Mouse (Mus musculus) spleen, adult 12 weeks (tissue): ENCODE data around the gene Carmil1.

Experiments used
- DNase-seq: peaks from one replicate; pipeline ENCODE4 v3.0.0; 2022; ENCODE audit warnings: low spot score

The Carmil1 gene

DNA sequence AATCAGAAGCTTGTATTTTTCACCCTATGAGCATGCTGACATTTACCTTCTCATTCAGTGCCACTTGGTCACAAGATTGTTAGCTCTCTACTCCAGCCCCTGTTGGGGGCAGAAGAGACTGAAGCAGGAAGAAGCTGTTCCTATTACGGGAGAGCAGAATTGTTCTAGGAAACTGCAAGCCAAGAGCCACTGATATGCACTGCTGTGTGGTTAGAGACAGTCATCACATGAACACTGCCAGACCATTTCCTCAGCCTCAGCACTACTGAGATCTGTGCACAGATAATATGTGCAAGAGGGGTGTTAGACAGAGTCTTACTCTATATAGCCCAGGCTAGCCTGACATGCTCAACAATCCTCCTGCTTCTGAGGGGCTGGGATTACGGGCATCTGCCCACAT lies 69.4 kb downstream of the Carmil1 start:
- no peak for DNase-seq

- no peak for DNase-seq
Measured at GRCm38 (mm10) chr13:24206097-24206496, 74.5 kb downstream of the Carmil1 start.

- no peak for DNase-seq
Measured at GRCm38 (mm10) chr13:24202314-24202713, 78.3 kb downstream of the Carmil1 start.

DNA sequence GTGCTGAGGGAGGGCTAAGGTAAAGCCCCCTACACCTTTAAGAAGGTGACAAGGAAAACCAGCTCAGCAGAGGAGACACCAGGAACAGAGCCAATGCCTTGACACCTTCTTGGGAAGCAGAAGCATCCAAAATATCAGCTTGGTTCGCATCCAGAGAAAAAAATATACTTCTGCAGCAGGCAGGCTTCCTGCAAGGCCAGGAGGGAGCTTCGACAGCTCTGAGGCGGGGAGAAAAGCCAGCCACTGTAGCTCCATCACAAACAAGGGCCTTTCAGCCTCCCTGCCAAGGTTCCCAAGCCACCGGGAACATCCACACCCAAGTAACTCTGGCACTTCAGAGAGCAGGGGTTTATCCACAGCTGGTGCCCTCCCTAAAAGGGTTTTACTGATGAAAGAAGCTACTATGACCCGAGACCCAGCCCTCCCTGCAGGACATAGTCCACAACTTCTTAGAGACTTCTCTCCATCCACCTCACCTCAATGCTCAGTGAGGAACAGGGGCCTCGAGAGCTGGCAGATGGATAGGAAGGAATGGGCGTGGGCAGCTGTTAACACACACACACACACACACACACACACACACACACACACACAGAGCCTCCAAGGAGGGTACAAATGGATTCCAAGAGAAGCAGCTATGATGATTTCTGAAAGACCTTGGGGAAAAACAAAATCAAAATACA lies 80.6 kb downstream of the Carmil1 start:
- no peak for DNase-seq

DNA sequence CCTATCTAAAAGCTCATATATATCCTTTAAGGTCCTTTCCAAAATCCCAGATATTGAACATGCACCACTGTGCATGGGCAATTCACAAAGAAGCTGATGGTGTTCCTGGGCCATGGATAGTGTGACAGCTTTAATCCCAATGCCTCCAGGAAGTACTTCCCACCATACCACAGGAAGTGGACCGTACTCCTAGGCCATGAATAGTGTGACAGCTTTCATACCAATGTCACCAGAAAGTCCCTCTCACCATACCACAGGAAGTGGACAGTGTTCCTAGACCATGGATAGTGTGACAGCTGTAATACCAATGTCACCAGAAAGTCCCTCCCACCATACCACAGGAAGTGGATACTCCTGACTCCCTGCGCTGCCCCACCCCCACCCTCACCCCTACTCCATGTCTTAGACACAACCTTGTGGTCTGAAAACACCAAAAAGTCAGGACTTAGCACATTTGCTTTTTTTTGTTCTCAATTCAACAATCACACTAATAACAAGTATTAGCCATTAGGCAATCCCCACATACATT lies 82.1 kb downstream of the Carmil1 start:
- no peak for DNase-seq

DNA sequence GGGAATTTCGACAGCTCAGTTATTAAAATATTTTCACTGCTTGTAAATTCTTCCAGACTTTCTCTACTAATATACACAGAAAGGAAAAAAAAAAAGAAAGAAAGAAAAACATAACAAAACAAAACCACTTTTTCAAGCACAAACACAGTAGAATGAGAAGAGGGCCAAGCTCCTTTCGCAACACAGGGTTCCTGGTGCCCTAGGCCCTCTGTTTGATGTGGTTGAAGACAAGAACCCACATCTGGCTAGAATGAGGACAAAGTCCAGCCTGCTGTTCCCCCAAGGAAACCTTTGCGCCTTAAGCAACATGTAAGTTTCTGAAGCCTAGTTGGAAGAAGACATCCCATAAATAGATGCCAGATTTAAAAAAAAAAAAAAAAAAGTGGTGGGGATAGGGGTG lies 85.2 kb downstream of the Carmil1 start:
- DNase-seq: no peak

DNA sequence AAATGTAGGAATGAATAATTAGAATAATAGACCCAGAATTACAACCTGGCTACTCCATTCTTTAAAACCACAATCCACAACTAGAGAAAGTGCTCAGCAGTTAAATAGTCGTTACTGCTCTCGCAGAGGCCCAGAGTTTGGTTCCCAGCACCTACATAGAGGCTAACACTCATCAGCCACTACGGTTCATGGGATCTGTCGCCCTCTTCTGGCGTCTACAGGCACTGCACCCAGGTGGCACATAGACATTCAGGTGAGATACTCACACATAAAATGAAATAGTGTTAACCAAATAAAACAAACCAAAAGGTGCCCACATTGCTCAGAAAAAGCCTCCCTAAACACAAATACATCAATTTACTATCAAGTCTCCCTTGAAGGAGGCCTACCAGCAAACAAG lies 86.6 kb downstream of the Carmil1 start:
- DNase-seq: peak; percentile 14

DNA sequence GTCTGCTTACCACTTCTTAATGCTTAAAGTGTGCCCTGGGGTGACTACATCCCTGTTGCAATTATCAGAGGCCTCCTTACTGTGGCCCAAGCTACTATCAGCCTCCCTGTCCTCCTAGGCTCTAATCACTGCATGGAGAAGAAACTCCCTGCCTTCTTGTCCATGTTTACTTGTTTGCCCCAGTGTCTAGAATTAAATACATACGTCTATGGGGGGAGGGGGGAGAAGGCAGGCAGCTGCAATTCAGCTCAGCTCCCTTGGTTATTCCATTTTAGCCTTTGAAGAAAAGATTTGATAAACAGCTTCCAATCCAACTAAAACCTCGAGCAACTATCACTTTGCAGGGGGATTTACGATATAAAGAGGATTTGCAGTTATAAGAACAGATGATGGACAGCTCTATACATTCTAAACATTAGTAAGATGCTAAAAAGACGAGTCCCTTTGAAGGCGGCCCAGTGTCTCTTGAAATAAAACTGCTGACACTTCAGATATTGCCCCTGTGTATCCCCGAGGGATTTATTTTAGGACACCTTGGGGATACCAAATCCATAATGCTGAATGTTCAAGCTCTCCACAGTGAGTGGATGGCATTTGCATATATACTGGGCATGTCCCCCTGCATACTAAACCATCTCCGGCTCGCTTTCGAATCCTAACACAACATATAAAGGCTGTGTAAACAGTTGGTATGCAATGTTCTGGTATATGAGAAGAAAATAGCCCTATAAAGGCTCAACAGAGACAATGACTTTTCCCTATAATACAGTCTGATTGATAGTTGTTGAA lies 89.5 kb downstream of the Carmil1 start:
- DNase-seq: no peak

DNA sequence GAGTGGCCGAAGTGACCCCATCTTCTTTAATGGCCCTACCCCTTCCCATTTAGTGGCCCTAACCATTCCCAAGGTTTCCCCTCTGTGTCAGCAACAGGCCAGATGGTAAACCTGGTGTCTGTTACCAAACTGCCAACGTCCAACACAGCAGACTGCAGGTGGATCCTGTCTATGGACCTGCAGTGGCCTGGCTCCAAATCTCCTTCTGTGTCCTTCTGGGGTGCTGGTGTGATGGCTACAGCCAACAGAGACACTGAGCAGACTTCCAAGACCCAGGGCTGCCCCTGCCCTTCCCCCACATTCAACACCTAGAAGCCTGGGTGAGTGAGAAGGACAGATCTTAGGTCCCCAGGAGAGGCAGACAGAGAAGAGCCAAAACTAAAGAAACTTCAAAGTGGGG lies 93.6 kb downstream of the Carmil1 start:
- no peak for DNase-seq

DNA sequence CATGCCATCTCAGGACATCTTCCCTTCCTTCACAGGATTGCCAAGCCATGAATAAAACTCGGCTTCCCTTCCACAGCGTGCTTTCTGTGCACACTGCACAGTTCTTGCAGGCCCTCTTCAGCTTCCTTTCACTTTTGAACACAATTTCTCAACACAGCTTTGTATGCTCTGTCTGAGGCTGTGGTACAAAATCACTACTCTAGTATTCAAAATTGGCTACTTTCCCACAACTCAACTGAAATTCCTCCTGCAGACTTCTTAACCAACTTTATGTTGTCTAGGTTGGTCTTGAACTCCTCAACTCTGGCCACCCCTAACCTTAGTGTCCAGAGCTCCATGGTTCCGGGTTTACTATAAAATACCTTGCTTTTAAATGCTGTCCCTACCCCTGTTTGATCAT lies 95.0 kb downstream of the Carmil1 start:
- no peak for DNase-seq

- DNase-seq: no peak
Measured at GRCm38 (mm10) chr13:24182878-24183277, 97.7 kb downstream of the Carmil1 start.

DNA sequence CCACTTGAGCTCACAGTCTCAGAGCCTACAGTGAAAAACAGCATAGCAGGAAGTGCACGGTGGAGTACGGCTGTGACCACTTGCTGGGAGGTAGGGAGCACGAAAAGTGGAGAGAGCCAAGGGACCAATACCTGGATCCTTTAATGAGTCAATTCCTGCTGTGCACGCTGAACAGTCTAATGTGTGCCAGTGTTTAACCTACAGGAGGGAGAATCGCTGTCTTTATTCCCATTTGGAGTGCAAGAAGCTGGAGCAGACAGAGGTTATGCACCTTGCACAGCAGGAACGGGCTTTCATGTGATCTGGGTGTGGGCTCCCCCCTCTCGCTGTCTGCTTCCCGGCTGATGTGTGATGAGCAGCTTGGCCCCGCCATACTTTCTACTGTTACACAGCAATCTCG lies 101.1 kb downstream of the Carmil1 start:
- DNase-seq: no peak

DNA sequence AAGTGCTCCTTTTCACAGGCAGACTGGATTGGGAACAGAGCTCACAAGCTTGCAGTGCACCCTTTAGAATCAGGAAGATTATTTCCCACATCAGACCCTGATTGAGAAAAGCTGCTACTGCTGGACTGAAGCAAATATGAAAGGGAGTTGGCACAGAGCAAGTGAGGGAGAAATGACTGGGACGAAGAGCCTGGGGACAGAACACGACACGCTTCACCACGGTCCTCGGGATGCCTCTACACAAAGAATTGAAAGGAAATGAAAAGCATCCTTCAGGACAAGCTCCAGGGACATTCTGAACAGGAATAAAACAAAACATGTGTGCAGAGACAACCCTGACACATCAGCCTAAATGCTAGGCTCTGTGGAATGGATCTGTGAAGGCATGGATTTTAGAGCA lies 103.0 kb downstream of the Carmil1 start:
- no peak for DNase-seq

DNA sequence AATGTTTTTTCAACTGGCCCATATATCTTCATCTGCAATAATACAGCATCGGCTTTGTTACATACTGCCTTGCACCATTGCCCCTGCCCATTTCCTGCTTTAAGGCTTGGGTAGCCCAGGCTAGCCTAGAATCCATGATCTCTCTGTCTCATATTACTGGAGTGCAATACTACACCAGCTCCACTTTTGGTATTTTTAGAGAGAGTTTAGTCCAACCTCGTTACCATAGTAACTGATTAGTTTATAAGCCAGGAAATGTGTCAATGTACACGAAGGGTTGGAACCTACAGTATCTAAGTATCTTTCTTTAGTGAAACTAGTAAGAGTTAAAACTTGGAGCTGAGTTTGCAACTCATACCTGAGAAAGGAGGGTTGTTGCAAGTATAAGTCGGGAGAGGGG lies 103.8 kb downstream of the Carmil1 start:
- no peak for DNase-seq

GRCm38 (mm10) chr13:24169658-24170057 lies 110.9 kb downstream of the Carmil1 start:
- no peak for DNase-seq

- DNase-seq: no peak
Measured at GRCm38 (mm10) chr13:24163368-24163767, 117.2 kb downstream of the Carmil1 start.

GRCm38 (mm10) chr13:24161105-24161504 lies 119.5 kb downstream of the Carmil1 start:
- peak; percentile 14 for DNase-seq

DNA sequence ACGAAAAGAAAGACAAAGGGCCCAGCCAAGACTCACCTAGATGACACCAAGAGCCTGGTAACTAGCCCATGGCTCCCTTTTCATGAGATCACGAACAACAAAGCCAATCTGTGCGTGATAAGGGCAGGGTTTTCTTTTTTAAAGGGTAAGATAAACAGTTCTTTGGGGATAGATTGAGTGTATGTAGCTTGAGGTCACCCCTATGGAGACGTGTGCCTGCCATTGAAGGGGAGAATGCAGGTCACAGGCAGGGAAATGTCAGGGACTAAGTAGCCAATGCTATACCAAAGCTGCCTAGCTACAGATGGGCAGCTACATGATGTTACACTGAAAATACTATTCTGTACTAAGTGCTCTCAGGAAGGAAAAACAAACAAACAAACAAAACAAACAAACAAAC lies 120.6 kb downstream of the Carmil1 start:
- no peak for DNase-seq

GRCm38 (mm10) chr13:24159190-24159965 lies 121.2 kb downstream of the Carmil1 start:
- DNase-seq: peak; percentile 63

DNA sequence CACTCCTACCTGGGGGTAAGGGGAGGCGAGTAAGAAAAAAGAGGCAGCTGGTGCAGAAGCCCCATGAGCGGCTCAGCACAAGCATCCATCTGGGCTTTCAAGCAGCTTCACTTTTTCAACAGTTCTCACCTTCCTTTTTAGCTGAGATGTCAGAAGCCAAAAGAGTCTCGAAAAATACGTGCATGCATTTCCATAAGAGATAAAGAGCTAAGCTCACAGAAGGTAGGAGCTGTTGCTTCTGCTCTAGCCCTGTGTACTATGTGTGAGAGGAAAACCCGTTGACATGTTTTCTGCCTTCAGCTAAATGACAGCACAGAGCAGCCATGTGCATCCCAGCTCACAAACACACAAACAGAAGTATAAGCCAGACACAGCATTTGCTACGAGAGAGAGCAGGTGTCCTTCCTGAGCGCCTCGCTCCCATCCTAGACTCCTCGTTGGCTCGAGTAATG lies 123.0 kb downstream of the Carmil1 start:
- DNase-seq: no peak

GRCm38 (mm10) chr13:24155190-24155589 lies 125.4 kb downstream of the Carmil1 start:
- no peak for DNase-seq

DNA sequence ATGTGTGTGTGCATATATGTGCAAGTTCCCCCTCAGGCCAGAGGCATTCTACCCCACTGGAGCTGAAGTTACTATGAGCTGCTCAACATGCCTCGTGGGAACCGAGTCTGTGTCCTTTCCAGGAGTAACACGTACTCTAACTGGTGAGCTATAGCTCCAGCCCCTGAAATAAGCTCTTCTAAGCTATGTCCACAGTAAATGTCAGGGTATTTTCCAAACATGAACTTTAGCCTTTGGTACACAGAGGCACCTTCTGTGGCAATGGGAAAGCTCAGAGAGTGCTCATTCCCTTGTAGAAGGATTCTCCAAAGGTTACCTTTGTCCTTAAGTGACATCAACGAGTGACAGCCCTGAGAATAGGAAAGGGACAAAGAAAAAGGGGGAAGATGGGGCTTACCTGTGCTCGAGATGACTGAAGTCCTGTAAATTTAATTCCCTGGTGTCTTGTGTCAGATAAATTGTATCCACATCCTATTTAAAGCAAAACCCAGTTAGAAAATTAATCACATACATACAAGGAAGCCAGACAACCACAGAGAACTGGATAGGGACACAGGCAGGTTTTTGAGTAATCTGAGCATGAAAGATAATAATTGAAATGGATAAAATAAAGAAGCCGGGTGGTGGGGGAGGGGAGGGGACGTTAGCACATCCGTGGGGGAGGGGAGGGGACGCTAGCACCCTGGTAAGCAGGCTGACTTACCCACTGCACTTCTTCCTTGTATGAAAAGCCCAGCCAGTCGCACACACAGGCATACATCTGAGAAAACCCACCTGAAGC lies 126.1 kb downstream of the Carmil1 start:
- no peak for DNase-seq
